Mouse (Mus musculus) midbrain, embryonic 12.5 days (tissue): ENCODE data around the gene Limk2. TPM values are rescaled to one million over a fixed set of nuclear protein-coding genes. Genes with fewer than 3 reads are reported as not detected.

Experiments used
- ATAC-seq: fragments of 200-750 bp; cut with Nextera tagmentation; 2 replicates; pipeline ENCODE4 v1.8.0; 2017; ENCODE audit warnings: low read depth, moderate TSS enrichment, moderate library complexity; ENCODE audit not compliant: low FRiP score
- H3K27ac ChIP-seq: fragments of 300-500 bp; sonication (generic); replicated peaks from 2 replicates; pipeline ENCODE4 v1.5.1; 2016; ENCODE audit warnings: mild to moderate bottlenecking
- H3K27me3 ChIP-seq: fragments of 300-500 bp; sonication (generic); 2 replicates; pipeline ENCODE4 v1.6.1; 2016; ENCODE audit warnings: mild to moderate bottlenecking
- H3K36me3 ChIP-seq: fragments of 300-500 bp; sonication (generic); 2 replicates; pipeline ENCODE4 v1.6.1; 2016
- H3K4me1 ChIP-seq: fragments of 300-500 bp; sonication (generic); 2 replicates; pipeline ENCODE4 v1.6.1; 2016
- H3K4me2 ChIP-seq: fragments of 300-500 bp; sonication (generic); replicated peaks from 2 replicates; pipeline ENCODE4 v1.6.1; 2016; ENCODE audit warnings: mild to moderate bottlenecking, moderate library complexity
- H3K4me3 ChIP-seq: fragments of 300-500 bp; sonication (generic); 2 replicates; pipeline ENCODE4 v1.5.1; 2016; ENCODE audit warnings: mild to moderate bottlenecking
- H3K9ac ChIP-seq: fragments of 300-500 bp; sonication (generic); replicated peaks from 2 replicates; pipeline ENCODE4 v1.6.1; 2016; ENCODE audit warnings: mild to moderate bottlenecking, moderate library complexity
- H3K9me3 ChIP-seq: fragments of 300-500 bp; sonication (generic); 2 replicates; pipeline ENCODE4 v1.6.1; 2016; ENCODE audit warnings: mild to moderate bottlenecking
- WGBS: fragments of 180-500 bp; shearing (Covaris S2); methylation state at CpG from one replicate; pipeline ENCODE4 v1.1.7; 2016; 5-methylcytosine and 5-hydroxymethylcytosine counted together
- polyA plus RNA-seq: library from polyadenylated mRNA; unstranded; fragments of >200 nt; fragmentation: Nextera tagmentation; extraction: Ambion mirVana; gene quantifications from 2 replicates; pipeline ENCODE4 v1.2.1, GENCODE M21; 2016

Gene Limk2
- polyA plus RNA-seq, 1 experiment from 2014 or later: 102 TPM

DNA sequence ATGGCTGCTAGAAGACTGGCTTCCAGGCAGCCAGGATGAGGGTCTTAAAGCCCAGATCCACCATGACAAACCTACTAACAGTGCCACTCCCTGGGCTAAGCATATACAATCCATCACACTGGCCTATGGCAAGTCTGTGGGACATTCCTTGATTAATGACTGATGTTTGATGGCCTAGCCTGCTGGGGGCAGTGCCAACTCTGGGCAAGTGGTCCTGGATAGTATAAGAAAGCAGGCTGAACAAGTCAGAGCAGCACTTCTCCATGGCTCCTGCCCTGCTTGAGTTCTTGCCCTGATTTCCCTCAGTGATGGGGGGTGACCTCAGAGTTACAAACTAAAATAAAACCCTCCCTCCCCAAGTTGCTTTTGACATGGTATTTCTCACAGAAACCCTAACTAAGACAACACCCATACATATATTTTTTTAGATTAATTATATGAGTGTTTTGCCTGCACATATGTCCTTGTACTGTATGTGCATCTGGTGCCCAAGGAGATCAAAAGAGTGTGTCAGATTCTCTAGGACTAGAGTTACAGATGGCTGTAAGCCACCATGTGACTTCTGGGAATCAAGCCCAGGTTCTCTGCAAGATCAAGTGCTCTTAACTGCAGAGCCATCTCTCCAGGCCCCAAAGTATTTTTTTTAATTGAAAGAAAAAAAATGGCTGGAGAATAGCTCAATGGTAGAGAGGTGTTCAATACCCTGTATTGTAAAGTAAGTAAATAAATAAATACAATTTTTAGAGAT, 32.9 kb upstream of the Limk2 start:
- H3K27ac ChIP-seq: no peak overlapping the region
- H3K36me3 ChIP-seq: no peaks in the 10 kb centered on the region
- H3K4me2 ChIP-seq: no peak overlapping the region
- H3K9ac ChIP-seq: no peak overlapping the region
- no peaks in the 10 kb centered on the region for H3K27me3 ChIP-seq
- ATAC-seq: no peak
- H3K4me1 ChIP-seq: 0 out of 2 replicates have a peak, but pooled peaks cover 2% of the 10 kb centered on the region
- H3K4me3 ChIP-seq: no peak overlapping the region
- no peaks in the 10 kb centered on the region for H3K9me3 ChIP-seq

- Histone ChIP-seq H3K36me3 (no peaks in the 10 kb centered on the region), H3K27me3 (no peaks in the 10 kb centered on the region), H3K27ac (no peak overlapping the region), H3K4me1 (no peaks in the 10 kb centered on the region), H3K9me3 (no peaks in the 10 kb centered on the region), H3K4me2 (no peak overlapping the region), H3K9ac (no peak overlapping the region), H3K4me3 (no peak overlapping the region)
- 91% methylated on average over 1 of the region's 1 CpGs for WGBS
- ATAC-seq: no peak
These were observed 28.6 kb upstream of the Limk2 start for GRCm38 (mm10) chr11:3437621-3438020.

GRCm38 (mm10) chr11:3433809-3434208, 24.8 kb upstream of the Limk2 start:
- no peaks in the 10 kb centered on the region for H3K36me3 ChIP-seq
- H3K27ac ChIP-seq: no peak overlapping the region
- H3K4me1 ChIP-seq: no peaks in the 10 kb centered on the region
- no peak overlapping the region for H3K9ac ChIP-seq
- H3K4me2 ChIP-seq: no peak overlapping the region
- no peak for ATAC-seq
- H3K9me3 ChIP-seq: no peaks in the 10 kb centered on the region
- H3K4me3 ChIP-seq: no peak overlapping the region
- no peaks in the 10 kb centered on the region for H3K27me3 ChIP-seq
- 88% methylated on average over 4 of the region's 4 CpGs for WGBS

DNA sequence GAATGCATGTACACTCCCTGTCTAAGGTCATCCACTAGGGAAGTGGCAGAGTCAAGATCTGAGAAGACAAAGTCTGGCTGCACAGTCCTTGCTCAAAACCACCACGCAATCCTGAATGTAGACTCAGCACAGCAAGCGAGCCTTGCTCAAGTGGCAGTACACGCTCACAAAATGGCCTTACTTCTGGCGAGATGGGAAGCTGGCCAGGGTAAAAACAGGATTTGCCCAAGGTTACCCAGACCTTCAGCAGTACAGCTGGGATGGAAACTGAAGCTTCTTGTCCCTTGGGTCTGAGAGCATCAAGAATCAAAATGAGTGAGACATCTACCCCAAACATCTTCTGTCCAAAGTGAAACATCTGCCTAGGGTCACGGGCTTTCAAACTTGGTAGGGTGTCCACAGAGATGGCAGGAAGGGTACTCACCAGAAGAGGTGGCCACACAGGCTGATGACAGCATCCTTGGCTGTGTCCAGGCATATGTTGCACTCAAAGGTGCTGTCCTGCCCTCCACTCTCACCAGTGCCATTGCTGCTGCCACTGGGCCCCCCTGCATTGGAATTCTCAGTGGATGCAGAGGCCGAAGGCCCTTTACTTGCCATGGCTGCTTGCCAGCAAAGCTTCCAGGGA, 23.1 kb upstream of the Limk2 start:
- Histone ChIP-seq H3K36me3 (no peaks in the 10 kb centered on the region), H3K4me2 (no peak overlapping the region), H3K9ac (no peak overlapping the region), H3K9me3 (no peaks in the 10 kb centered on the region), H3K4me3 (no peak overlapping the region), H3K27me3 (no peaks in the 10 kb centered on the region), H3K27ac (no peak overlapping the region), H3K4me1 (no peaks in the 10 kb centered on the region)
- WGBS: 94% methylated on average over 6 of the region's 6 CpGs
- no peak for ATAC-seq

GRCm38 (mm10) chr11:3431515-3431914, 22.5 kb upstream of the Limk2 start:
- Histone ChIP-seq H3K27ac (no peak overlapping the region), H3K4me1 (no peaks in the 10 kb centered on the region), H3K27me3 (no peaks in the 10 kb centered on the region), H3K4me2 (no peak overlapping the region), H3K36me3 (peaks cover under 1% of the 10 kb centered on the region; the same call in 1 of the 2 replicates), H3K9me3 (no peaks in the 10 kb centered on the region), H3K4me3 (no peak overlapping the region), H3K9ac (no peak overlapping the region)
- no peak for ATAC-seq
- 91% methylated on average over 3 of the region's 3 CpGs for WGBS

DNA sequence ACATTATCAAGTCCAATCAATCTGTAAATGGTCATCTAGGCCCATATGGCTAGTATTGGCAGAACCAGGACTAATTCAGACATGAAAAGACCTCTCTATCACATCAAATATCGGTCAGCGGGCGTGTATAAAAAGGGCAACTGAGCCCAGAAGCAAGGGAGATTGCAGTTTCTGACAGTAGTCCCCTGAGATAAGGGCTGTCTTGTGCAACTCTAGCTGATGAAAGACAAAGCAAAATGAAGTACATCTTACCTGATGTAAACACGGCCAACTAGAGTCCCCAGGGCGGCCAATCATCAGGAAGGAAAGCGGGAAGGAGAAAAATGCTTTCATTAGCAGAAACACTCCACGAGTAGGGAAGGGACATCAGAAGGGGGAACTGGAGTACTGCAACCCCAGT, 19.6 kb upstream of the Limk2 start:
- WGBS: 86% methylated on average over 7 of the region's 7 CpGs
- ATAC-seq: no peak

GRCm38 (mm10) chr11:3427697-3428230, 18.8 kb upstream of the Limk2 start:
- no peak for ATAC-seq
- Histone ChIP-seq H3K36me3 (peaks cover 31% of the 10 kb centered on the region), H3K4me2 (no peak overlapping the region), H3K4me3 (no peak overlapping the region), H3K4me1 (no peaks in the 10 kb centered on the region), H3K9ac (no peak overlapping the region), H3K27me3 (no peaks in the 10 kb centered on the region), H3K27ac (no peak overlapping the region), H3K9me3 (0 out of 2 replicates have a peak, but pooled peaks cover 2% of the 10 kb centered on the region)
- 84% methylated on average over 3 of the region's 3 CpGs for WGBS

More for the DNA sequence above, 19.6 kb upstream of the Limk2 start:
- Histone ChIP-seq H3K4me1 (no peaks in the 10 kb centered on the region), H3K27ac (no peak overlapping the region), H3K36me3 (peaks cover 24% of the 10 kb centered on the region), H3K4me3 (no peak overlapping the region), H3K4me2 (no peak overlapping the region), H3K27me3 (no peaks in the 10 kb centered on the region), H3K9me3 (no peaks in the 10 kb centered on the region), H3K9ac (no peak overlapping the region)

GRCm38 (mm10) chr11:3422242-3422641, 13.3 kb upstream of the Limk2 start:
- ATAC-seq: no peak
- Histone ChIP-seq H3K4me3 (no peak overlapping the region), H3K27ac (no peak overlapping the region), H3K4me2 (no peak overlapping the region), H3K4me1 (no peaks in the 10 kb centered on the region), H3K9me3 (0 out of 2 replicates have a peak, but pooled peaks cover 2% of the 10 kb centered on the region), H3K36me3 (peaks cover 59% of the 10 kb centered on the region), H3K27me3 (no peaks in the 10 kb centered on the region), H3K9ac (no peak overlapping the region)
- WGBS: 87% methylated on average over 4 of the region's 4 CpGs

DNA sequence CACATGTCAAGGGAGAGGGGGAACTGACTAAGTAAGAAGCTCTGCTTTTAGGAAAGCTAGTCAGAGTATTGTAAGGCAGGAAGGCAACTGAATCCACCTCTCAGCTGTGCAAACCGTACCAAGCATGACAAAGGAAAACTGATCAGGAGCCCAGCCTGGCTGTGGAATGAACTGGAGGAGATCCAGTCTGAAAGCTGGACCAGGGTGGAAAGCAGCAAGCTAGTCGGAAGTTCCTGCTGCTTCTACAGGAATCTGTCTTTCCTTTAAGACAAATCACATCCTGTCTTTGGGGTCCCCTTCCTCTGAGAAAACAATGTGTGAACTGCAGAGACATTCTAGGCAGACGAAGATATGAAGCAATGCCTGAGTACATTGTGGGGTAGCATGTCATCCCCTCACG, 9.8 kb upstream of the Limk2 start:
- Histone ChIP-seq H3K4me1 (no peaks in the 10 kb centered on the region), H3K36me3 (peaks cover 66% of the 10 kb centered on the region)

DNA sequence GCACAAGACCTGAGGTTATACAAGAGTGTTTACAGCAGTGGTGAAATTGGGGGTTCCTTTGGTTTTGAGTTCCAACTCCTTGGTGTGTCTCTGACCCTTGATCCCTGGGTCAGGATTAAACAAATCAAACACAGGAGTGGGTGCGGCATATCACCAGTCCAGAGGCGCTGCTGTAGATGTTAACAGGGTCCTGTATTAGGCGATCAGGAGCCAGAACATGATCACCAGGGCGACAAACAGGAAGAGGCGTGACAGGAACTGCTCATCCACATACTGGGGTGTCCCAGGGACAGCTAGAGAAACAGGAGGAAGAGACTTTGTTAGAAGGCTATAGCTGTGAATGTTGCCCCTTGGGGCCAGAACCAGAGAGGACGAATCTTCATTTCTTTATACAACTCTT, 8.8 kb upstream of the Limk2 start:
- no peaks in the 10 kb centered on the region for H3K9me3 ChIP-seq
- WGBS: 82% methylated on average over 6 of the region's 6 CpGs
- no peak overlapping the region for H3K9ac ChIP-seq
- no peaks in the 10 kb centered on the region for H3K4me1 ChIP-seq
- peaks cover 60% of the 10 kb centered on the region for H3K36me3 ChIP-seq
- H3K4me3 ChIP-seq: no peak overlapping the region
- no peak overlapping the region for H3K4me2 ChIP-seq
- no peaks in the 10 kb centered on the region for H3K27me3 ChIP-seq
- no peak overlapping the region for H3K27ac ChIP-seq
- ATAC-seq: no peak

More for the DNA sequence above, 9.8 kb upstream of the Limk2 start:
- Histone ChIP-seq H3K4me2 (no peak overlapping the region), H3K9me3 (0 out of 2 replicates have a peak, but pooled peaks cover 2% of the 10 kb centered on the region), H3K4me3 (no peak overlapping the region), H3K9ac (no peak overlapping the region), H3K27me3 (no peaks in the 10 kb centered on the region), H3K27ac (no peak overlapping the region; the same call in 1 of the 2 replicates)
- WGBS: 87% methylated on average over 4 of the region's 4 CpGs
- ATAC-seq: no peak

DNA sequence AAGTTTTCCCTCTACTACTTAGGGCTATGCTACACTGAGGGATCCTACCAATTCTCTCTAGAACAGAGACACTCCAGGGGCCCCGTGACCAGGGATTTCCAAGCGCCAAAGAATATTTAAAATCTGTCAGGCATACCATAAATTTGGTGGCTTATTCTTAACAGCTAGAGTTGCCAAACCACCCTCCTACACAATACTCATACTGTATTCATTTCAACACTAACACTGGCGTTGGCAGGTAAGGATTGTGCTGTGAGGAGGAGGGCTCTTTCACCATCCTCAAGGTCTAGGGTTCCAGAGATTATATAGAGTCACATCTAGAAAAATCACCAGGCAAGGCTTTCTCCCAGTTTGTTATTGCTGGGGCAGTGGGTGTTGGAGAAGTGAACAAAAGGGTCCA, 7.4 kb upstream of the Limk2 start:
- no peak overlapping the region for H3K27ac ChIP-seq
- H3K36me3 ChIP-seq: peaks cover 58% of the 10 kb centered on the region
- no peaks in the 10 kb centered on the region for H3K27me3 ChIP-seq
- H3K4me3 ChIP-seq: no peak overlapping the region
- WGBS: 94% methylated on average over 3 of the region's 3 CpGs
- no peaks in the 10 kb centered on the region for H3K9me3 ChIP-seq
- no peaks in the 10 kb centered on the region for H3K4me1 ChIP-seq
- H3K9ac ChIP-seq: no peak overlapping the region
- ATAC-seq: no peak
- H3K4me2 ChIP-seq: no peak overlapping the region

DNA sequence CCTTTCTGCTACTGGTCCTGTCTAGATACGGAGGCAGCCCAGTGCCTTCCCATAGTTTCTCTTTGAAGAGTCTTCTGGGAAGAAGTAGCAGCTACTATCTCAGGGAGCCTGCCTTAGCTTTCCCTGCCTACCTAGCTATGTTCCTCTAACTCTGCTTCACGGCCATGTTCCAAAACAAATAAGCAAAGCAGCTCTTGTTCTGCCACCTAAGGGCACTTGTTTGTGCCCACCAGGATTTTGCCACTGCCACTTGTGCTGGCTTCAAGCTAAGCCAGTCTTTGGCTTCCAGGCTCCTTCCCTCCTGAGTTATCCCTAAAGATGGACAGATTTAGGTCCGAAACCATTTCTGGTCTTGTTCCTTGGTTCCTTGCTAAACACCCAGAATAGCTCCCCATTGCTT, 3.1 kb upstream of the Limk2 start:
- Histone ChIP-seq H3K9me3 (no peaks in the 10 kb centered on the region), H3K36me3 (peaks cover 30% of the 10 kb centered on the region), H3K4me2 (no peak overlapping the region), H3K27me3 (peaks cover 6% of the 10 kb centered on the region; the same call in 1 of the 2 replicates), H3K9ac (no peak overlapping the region), H3K4me3 (no peak overlapping the region), H3K4me1 (peaks cover 10% of the 10 kb centered on the region; the same call in 1 of the 2 replicates), H3K27ac (no peak overlapping the region)
- no peak for ATAC-seq
- WGBS: 87% methylated on average over 3 of the region's 3 CpGs
